Mouse (Mus musculus): ENCODE results near the gene Oas1a.
"Not testable (repeated sequence)": the region's sequence is repeated elsewhere in the genome, so short reads cannot be mapped to it uniquely, and the experiment has no call there.

The Oas1a gene

GRCm38 (mm10) chr5:120892243-120892660 lies 15.1 kb downstream of the Oas1a start:
- DNase-seq (ENCODE audit: low spot score), result peak; percentile 25

GRCm38 (mm10) chr5:120891566-120892242 lies 15.6 kb downstream of the Oas1a start:
- not testable (repeated sequence) for DNase-seq (ENCODE audit: low spot score)

- no peak for DNase-seq (ENCODE audit: low spot score)
Observed at GRCm38 (mm10) chr5:120890991-120891390, 16.3 kb downstream of the Oas1a start.

GRCm38 (mm10) chr5:120890026-120890425 lies 17.3 kb downstream of the Oas1a start:
- no peak for DNase-seq (ENCODE audit: low spot score)

- DNase-seq (ENCODE audit: low spot score), result not testable (repeated sequence)
Observed at GRCm38 (mm10) chr5:120888294-120888815, 19.0 kb downstream of the Oas1a start.

- DNase-seq (ENCODE audit: low spot score), result no peak
Observed at GRCm38 (mm10) chr5:120887831-120888230, 19.5 kb downstream of the Oas1a start.

- DNase-seq (ENCODE audit: low spot score), result not testable (repeated sequence)
Observed at GRCm38 (mm10) chr5:120887413-120887812, 19.9 kb downstream of the Oas1a start, which contains the start of gene Oas1g. Gene Oas1g (minus strand): TSS chr5:120887613.

- DNase-seq (ENCODE audit: low spot score), result not testable (repeated sequence)
Observed at GRCm38 (mm10) chr5:120881681-120882080, 25.6 kb downstream of the Oas1a start.

- DNase-seq (ENCODE audit: low spot score), result not testable (repeated sequence)
Observed at GRCm38 (mm10) chr5:120878803-120879202, 28.5 kb downstream of the Oas1a start.

- DNase-seq (ENCODE audit: low spot score), result not testable (repeated sequence)
Observed at GRCm38 (mm10) chr5:120877407-120877806, 29.9 kb downstream of the Oas1a start.

GRCm38 (mm10) chr5:120876839-120877238 lies 30.5 kb downstream of the Oas1a start:
- DNase-seq (ENCODE audit: low spot score), result not testable (repeated sequence)

GRCm38 (mm10) chr5:120871469-120871868 lies 35.9 kb downstream of the Oas1a start:
- DNase-seq (ENCODE audit: low spot score), result no peak

- no peak for DNase-seq (ENCODE audit: low spot score)
Observed at GRCm38 (mm10) chr5:120870782-120871181, 36.5 kb downstream of the Oas1a start.

GRCm38 (mm10) chr5:120870081-120870480 lies 37.2 kb downstream of the Oas1a start:
- DNase-seq (ENCODE audit: low spot score), result no peak

GRCm38 (mm10) chr5:120869436-120870015 lies 37.8 kb downstream of the Oas1a start:
- DNase-seq (ENCODE audit: low spot score), result no peak

GRCm38 (mm10) chr5:120865336-120865860 lies 41.9 kb downstream of the Oas1a start:
- DNase-seq (ENCODE audit: low spot score), result peak; percentile 55

GRCm38 (mm10) chr5:120861121-120861520 lies 46.2 kb downstream of the Oas1a start, which contains the start of gene Oas1h:
Gene Oas1h (plus strand): TSS chr5:120861421.
- DNase-seq (ENCODE audit: low spot score), result no peak

- DNase-seq (ENCODE audit: low spot score), result no peak
Observed at GRCm38 (mm10) chr5:120859241-120859640, 48.1 kb downstream of the Oas1a start.

- peak; percentile 64 for DNase-seq (ENCODE audit: low spot score)
Observed at GRCm38 (mm10) chr5:120849601-120850136, 57.7 kb downstream of the Oas1a start.

GRCm38 (mm10) chr5:120847067-120847466 lies 60.3 kb downstream of the Oas1a start, which contains the start of gene Oas1f:
Gene Oas1f (plus strand): TSS chr5:120847367.
- no peak for DNase-seq (ENCODE audit: low spot score)

Measured in embryo, embryonic 10.5 days (tissue).